Mouse (Mus musculus) 3134 (cell line): ENCODE results near the gene Pitpnm1.
A peak's percentile ranks its signal among the peaks of the same experiment; 100 is the strongest.

Experiments
- DNase-seq: peaks from one replicate; pipeline ENCODE4 v3.0.0-alpha.2; 2011; ENCODE audit warnings: low spot score; ENCODE audit not compliant: insufficient read length; ENCODE audit errors: extremely low read depth

The Pitpnm1 gene

DNA sequence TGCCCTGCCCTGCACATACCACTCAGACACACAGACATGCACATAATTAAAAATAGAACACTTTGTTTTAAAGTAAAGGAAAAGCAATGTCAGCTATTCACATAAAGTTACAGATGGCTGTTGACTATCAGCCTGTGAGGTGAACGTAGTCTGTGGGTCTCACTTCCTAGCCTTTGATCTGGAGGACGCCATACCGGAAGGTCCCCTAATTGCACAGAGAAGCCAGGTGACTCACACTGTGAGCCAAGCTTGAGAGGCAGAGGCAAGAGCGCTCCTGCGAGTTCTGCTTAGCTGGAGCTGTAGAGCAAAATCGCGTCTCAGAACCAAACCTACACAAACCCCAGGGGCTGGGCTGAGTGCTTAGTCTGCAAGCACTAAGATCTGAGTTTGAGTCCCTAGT lies 6.0 kb upstream of the Pitpnm1 start:
- DNase-seq: no peak

DNA sequence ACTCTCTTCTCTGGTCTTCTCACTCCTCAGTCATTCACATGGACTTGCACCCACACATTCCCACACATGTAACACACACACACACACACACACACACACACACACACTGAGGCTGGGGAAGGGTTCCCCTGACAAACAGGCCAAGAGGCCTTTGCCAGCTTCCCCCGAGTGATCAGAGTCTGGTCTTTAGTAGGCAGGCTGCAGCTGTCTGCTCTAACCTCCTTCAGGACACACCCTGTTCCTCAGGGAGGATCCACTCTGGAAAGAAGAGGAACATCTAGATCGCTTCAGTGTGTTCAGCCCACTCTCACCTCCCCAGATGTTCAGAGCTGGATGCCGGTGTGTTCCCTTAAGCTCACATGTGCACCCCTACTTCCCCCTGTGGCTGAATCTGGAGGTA lies 5.5 kb upstream of the Pitpnm1 start:
- DNase-seq: no peak

DNA sequence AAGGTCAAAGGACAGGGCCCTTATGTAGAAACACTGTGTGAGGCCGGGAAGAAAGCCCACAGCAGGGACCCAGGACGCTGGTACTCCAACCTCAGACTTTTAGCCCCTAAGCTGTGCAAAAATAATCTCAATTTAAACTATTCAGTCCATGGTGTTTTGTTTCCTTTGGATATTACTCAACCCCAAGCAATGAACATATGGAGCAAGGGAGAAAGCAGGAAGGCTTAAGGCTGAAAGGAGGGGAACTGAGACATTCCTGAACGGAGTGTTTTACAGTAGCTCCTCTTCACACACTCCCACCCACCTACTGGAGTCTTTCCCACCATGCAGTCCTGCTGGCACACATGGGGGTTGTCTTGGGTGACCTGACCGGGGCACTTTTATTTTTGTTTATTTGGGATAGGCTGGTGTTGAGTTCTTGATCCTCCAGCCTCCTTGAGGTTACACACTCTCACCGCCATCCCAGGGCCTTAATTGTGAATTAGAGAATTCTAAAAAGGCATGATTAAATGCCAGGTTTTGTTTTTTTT lies 5.0 kb upstream of the Pitpnm1 start:
- DNase-seq: no peak

DNA sequence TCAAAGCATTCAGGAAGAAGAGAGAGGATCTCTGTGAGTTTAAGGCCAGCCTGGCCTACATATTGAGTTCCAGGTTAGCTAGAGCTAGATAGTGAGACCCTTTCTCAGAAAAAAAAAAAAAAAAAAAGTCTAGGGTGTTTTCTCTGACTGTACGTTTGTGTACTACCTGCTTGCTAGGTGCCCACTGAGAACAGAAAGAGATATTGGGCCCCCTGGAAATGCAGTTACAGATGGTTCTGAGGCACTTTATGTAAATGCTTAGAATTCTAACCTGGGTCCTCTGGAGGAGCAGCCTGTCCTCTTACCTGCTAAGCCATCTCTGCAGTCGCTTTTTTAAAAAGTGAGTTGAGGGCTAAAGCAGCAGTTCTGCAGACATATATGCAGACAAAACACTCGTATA lies 4.0 kb upstream of the Pitpnm1 start:
- DNase-seq: no peak

DNA sequence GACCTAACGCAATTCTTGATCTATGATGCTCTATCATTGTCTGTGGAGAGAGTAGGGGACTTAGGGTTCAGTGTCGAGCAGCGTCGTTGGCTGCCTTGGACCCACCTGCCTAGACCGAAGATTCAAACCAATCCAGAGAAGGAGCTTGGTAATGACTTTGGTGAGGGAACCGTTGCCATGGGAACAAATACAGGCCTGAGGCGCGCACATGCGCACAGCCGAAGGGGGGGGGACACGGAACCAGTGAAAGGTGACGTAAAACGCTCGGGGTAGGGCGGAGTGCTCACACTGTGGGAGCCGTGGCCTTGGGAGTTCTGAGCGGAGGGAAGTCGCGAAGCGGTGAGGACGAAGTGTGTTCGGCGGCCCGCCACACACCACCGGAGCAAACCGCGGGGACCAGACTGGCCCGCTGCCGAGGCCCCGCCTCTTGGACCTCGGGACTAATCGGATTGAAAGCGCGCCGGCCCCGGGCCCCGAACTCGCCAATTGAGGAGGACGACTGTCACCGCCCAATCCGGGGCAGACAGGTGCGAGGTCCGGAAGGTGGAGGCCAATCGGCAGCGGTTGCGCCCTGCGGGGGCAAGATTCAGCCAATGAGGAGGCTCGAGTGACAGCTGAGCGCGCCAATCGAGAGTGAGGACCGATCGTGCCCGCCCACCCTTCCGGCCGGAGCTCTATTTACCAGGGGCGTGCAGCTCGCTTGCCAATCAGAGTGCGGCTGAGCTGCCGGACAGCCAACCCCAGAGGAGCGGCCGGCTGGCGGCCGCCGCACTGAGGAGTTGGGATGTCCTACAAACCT lies 3.0 kb upstream of the Pitpnm1 start, which contains the start of gene Cdk2ap2:
TSS of gene Cdk2ap2 (plus strand) at position 541 of the 799 bp plus-strand sequence.
- DNase-seq: peak; percentile 100

DNA sequence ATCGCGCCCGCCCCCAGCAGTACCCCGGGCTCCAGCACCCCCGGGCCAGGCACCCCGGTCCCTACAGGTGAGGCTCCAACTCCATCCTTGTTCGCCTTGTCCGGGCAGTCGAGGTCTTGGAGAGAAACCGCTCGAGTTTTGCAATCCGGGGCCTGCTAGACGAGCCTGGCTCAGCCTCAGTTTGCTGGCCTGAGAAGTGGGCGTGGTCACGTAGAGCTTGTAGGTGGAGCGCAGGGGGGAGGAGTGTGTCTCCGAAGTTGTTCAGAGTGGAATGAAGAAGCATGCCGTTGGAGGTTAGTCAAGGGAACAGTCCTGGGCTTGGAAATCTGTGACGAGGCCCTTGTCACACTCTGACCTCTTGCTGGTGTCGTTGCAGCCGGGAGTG lies 2.4 kb upstream of the Pitpnm1 start:
- DNase-seq: no peak

DNA sequence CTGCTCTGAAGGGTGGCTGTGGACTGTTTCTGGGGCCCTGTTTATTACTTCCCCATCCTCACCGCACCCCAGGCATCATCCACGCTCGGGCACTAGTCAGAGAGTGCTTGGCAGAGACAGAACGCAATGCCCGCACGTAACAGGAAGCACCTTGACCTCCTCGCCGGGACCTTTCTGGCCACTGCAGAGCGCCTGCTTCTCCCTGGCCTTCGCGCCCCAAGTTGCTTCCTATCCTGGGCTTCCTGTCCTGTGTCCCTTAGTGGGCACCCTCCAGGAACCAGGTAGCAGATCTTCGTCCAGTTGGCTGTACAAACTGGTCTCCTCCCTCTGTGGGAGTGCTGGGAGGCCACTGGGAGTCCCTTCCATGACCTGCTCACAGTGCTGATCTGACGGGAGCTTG lies 1.4 kb upstream of the Pitpnm1 start:
- DNase-seq: peak; percentile 43

DNA sequence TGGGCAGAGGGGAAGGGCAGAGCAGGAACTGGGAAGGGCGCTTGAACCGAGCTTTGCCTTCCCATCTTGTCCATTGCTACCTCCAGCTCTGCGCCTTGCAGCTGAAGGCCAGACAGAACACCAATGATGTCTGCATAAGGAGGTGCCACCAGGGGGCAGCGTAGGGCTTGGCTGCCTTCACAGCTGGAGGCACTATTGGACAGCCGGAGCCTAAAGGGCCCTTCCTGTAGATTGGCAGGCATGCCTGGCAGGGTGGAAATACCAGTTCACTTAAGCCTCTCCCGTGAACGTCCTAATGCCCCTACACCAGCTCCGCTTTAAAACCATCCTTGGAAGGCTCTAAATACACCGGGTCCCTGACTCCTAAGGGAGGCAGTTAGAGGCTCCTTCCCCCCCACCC lies 742 bp upstream of the Pitpnm1 start:
- peak; percentile 73 for DNase-seq

DNA sequence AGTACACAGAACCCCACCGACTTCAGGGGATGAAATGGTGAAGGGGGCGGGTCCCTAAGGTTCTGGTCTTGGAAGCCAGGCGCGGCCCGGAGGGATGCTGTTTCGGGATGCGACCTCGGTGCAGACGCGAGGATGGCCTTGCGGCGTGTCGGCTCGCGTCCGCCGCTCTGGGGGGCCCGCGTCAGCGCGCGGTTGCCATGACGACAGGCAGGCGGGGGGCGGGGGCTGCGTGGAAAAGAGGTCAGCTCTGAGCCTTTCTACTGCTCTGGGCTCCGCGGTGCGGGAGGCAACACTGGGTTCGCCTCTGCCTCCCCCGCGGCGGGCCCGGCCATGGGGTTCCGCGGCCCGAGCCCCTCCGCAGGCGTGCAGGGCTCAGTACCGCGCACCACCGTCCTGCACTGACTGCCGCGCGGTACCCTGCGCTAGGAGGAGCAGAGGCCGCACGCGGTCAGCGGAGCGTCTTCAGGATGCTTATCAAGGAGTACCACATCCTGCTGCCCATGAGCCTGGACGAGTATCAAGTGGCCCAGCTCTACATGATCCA lies 992 bp downstream of the Pitpnm1 start:
- no peak for DNase-seq

DNA sequence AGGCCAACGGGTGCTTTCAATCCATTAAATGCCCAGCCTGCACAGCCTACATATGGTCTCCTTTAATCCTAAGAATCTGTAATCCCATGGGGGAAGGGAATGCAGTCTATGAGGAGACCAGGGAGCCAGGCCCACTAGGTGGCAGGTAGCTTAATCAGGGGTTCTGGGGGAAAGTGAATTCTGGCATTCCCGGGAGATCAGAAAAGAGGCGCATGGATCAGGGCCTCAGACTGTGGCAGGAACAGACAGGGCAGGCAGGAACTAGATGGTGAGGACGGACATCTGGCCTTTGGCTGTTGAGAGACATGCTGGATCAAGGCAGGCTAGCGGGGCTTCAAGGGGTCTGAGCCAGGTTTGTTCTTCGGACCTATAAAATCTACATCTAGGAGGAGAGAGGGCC lies 1.7 kb downstream of the Pitpnm1 start:
- DNase-seq: no peak

DNA sequence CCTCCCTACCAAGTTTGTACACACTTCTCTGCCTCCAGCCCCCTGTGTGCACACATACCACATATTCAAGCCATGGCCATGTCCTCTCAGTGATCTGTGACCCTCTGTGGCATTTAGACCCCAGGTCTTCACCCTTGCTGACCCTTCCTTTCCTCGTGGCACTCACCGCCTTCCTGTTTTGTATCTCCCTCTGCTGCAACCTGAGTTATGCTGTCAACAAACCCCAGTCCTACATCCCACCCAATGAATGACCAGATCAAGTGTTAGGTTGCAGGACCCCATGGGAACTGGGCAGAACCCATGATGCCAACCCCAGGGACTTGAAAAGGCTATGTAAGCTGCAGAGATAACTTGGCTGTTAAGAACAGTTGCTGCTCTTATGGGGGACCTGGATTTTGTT lies 2.3 kb downstream of the Pitpnm1 start:
- DNase-seq: no peak

DNA sequence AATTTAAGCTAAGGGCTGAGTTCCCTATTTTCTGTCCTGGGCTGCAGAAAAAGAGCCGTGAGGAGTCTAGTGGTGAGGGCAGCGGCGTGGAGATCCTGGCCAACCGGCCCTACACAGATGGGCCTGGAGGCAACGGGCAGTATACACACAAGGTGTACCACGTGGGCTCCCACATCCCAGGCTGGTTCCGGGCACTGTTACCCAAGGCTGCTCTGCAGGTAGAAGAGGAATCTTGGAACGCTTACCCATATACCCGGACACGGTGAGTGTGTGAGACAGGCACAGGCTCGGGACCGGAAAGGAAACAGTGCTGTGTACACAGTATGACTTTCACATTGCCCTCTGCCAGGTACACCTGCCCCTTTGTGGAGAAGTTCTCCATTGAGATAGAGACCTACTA lies 2.8 kb downstream of the Pitpnm1 start:
- DNase-seq: no peak

DNA sequence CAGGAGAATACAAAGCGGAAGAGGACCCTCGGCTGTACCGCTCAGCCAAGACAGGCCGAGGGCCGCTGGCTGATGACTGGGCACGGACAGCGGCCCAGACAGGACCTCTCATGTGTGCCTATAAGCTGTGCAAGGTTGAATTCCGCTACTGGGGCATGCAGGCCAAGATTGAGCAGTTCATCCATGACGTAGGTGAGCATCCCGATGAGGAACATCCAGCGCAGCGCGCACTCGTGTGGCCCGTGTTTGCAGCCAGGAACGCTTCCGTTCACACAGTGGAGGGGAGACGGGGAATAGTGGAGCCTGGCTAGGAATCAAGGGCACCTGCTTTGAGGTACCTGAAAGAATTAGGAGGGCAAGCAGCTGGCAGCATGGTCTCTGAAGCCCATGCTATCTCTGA lies 3.5 kb downstream of the Pitpnm1 start:
- no peak for DNase-seq

DNA sequence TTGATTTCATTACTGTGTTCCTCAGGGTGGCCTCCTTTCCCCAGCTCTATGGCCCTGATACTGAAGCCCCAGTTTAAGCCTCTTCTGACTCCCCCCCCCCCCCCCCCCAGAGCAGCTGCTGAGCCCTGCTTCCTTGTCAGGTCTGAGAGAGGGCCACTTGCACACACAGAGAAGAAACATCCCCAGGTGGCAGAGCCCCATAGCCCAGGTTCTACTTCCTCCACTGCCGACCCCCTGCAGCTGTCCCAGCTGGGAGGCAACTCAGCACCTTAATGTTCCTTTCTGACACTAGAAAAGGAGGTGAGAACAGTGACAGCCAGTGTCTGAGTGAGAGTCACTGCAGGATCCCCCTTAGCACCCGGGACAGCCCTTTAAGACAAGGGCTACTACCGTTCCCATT lies 4.0 kb downstream of the Pitpnm1 start:
- DNase-seq: no peak

DNA sequence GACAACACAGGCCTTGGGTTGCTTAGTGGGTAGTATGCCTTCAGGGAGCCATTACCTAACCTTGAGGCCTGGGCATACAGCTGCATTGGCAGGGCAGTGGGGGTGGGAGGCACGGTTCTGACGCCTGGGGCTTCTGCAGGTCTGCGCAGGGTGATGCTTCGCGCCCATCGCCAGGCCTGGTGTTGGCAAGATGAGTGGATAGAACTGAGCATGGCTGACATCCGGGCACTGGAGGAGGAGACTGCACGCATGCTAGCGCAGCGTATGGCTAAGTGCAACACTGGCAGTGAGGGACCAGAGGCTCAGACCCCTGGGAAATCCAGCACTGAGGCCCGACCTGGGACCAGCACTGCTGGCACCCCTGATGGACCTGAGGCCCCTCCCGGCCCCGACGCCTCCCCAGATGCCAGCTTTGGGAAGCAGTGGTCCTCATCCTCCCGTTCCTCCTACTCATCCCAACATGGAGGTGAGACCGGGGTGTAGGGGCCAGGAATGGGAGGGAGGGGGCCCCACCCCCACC lies 4.9 kb downstream of the Pitpnm1 start:
- no peak for DNase-seq

DNA sequence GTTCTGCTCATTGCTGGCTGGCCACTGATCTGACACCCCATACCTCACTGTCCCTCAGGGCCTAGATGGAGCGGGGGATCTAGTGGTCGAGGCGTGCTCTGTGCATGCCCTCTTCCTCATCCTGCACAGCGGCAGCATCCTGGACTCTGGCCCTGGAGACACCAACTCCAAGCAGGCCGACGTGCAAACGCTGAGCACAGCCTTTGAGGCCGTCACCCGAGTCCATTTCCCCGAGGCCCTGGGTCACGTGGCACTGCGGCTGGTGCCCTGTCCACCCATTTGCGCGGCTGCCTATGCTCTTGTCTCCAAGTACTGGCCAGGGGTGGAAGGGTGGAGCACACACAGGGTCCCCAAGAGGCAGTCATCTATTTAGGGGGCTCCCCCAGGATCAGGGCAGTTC lies 6.9 kb downstream of the Pitpnm1 start:
- no peak for DNase-seq

DNA sequence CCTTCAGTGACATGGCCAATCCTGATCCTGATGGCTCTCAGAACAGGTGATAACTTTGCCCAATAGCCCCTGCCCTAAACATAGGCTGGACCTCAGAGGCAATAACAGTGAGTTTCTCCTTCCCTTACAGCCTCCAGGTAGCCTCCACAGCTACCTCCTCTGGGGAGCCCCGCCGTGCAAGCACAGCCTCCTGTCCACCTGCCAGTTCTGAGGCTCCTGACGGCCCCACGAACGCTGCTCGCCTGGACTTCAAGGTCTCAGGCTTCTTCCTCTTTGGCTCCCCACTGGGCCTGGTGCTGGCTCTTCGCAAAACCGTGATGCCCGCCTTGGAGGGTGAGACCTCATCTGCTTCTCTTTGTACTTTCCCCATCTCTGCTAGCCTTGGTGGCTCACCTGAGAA lies 8.7 kb downstream of the Pitpnm1 start:
- DNase-seq: no peak

DNA sequence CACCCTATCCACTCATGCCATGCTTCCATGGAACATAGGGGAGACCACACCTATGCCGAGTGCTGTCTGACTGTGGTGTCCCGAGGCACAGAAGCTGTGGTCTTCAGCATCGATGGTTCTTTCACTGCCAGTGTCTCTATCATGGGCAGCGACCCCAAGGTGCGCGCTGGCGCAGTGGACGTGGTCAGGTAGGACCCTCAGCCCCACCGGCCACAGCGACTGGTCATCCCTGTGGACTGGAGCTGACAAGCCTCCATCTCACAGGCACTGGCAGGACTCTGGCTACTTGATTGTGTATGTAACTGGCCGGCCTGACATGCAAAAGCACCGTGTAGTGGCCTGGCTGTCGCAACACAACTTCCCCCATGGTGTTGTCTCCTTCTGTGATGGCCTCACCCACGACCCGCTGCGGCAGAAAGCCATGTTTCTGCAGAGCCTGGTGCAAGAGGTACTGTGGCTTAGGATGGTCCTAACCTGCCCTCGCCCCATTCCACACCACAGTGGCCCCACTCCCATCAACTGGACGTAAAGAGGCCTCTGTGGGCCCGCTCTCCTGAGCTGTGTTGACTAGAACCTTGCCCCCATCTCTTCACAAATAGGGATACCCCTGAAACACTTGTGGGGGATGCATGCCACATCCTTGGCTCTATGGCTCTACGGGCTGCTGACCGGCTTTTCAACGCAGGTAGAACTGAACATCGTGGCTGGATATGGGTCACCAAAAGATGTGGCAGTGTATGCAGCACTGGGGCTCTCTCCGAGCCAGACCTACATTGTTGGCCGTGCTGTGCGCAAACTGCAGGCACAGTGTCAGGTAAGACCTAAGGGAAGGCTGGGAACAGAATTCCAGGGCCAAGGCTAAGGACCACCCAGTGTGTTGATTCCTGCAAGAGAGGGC lies 12.5 kb downstream of the Pitpnm1 start:
- no peak for DNase-seq

DNA sequence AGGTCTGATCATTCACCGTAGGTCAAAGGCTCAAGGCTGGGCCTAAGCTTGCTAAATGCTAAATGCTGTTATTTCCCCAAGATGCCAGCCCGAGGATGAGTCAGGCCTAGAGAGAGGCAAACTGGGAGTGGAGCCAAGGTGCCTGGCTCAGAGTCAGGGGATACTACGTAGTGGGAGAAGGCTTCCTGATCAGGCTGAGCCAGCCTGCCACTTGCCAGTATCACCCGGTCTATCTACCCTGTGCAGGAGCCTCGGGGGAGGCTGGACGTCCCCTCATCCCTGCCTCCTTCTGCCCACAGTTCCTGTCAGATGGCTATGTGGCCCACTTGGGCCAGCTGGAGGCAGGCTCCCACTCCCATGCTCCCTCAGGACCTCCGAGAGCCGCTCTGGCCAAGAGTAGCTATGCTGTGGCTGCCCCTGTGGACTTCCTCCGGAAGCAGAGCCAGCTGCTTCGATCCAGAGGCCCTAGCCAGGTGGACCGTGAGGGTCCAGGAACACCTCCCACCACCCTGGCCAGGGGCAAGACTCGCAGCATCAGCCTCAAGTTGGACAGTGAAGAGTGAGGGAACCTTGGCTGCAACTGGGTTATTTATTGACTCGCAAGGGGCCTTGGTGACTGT lies 13.5 kb downstream of the Pitpnm1 start:
- peak; percentile 84 for DNase-seq

DNA sequence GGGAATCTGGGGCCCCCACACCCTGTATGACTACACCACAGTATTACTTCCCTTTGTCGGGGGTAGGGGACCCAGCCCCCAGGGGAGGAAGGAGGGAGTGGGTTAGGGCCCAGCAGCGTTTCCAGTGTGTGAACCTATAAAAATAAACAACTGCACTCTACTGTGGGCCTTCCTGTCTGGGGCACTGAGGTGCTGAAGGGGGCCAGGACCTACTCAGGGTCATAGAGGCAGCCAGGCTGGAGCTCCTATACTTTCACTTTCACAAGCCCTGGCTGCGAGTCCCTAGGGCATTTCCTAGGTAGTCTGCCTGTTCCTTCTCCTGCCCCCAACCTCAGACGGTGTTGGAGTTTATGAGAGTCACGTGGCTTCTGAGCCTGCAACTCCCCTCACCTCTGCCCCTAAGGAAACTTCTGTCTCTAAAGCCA lies 14.0 kb downstream of the Pitpnm1 start:
- DNase-seq: no peak

DNA sequence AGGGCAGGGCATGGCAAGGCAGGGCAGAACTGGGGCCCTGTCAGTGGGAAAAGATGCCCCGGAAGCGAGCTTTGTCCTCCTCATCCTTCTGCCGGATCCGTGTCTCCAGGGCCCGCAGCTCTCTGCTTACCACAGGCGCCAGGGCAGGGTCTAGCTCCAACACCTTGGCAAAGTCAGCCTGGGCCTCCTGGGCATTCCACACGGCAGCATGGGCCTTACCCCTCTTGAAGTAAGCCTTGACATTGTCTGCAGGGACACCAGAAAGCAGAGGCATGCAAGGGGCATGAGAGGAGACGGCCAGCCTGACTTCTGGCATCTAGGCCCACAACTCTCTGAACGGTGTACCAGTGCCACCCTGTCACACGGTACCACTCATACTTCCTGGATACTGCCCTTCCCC lies 14.8 kb downstream of the Pitpnm1 start:
- DNase-seq: no peak
